Mouse (Mus musculus): ENCODE data around the gene Plcb1. TPM values are rescaled to one million over a fixed set of nuclear protein-coding genes. Genes with fewer than 3 reads are reported as not detected.

Plcb1 gene
- total and polyA plus RNA-seq, 3 experiments: 0.78 to 4.2 (median 3.9) TPM

DNA sequence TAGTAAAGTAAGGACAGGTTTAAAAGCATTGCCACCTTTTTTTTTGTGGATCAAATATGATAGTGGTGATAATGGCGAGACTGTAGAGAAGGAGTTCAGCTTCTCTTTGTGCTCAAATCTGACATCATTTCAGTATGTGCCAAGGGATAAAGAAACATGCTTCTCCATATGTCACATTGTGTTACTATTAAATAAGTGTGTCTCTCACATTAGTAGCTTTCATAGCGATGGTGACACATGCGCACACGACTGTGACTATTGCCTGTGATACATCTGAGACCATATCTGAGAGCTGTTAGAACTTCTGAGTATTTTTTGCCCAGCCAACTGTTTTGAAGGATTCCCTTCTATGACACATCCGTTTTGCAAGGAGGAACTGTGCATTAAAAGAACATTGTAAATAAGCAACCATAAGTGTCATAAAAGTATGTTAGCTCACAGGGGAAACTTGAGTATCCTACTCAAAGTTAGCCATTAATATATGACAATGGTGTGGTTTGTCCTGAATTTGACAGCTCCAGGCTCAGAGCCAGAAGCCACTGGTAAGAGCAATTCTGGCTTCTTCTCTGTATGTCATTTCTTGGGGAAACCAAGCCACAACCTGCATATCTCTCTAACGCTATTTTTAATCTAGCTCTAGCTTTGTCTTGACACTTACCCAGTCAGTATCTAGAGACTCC lies 150.2 kb downstream of the Plcb1 start:
- Histone ChIP-seq H3K27ac (no peak overlapping the region), H3K36me3 (ENCODE audit: control insufficient read depth, insufficient read depth, low read length) (no peaks in the 10 kb centered on the region), H3K9ac (ENCODE audit: low read depth, low read length) (no peak overlapping the region), H3K4me3 (no peak overlapping the region), H3K27me3 (ENCODE audit: control insufficient read depth, insufficient read depth, low read length) (no peaks in the 10 kb centered on the region), H3K79me2 (replicated peaks; ENCODE audit: control insufficient read depth, insufficient read depth, low read length) (no peaks in the 10 kb centered on the region), H3K4me1 (ENCODE audit: control insufficient read depth, insufficient read depth, low read length) (no peaks in the 10 kb centered on the region)
- DNase-seq: no peak
- TF ChIP-seq CTCF (IDR thresholded peaks at IDR 0.05) (no peak), POLR2A (IDR thresholded peaks at IDR 0.05; ENCODE audit: insufficient read depth, low read depth, low read length) (no peak)
- intact Hi-C loops (cut with DNase I): no loop called here
- 83% methylated on average over 6 of the region's 6 CpGs for WGBS

DNA sequence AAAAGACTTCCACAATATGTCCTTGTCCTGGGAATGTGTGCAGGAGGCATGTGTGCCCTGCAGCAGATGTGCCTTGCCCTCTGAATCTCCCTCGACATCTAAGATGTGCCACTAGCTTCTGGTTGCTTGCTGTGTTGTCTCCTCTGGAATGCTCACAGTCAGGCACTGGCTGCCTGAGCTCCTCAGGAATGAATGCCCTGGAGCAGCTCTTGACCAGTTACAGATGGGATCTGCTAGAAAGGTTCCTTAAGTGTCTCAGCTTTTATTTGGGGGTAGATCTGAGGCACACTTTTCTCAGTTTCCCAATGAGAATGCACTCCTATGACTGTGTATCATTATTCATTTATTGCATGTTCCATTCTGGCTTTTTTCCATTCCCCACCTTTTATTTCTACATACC lies 151.8 kb downstream of the Plcb1 start:
- 61% methylated on average over 1 of the region's 1 CpGs for WGBS
- intact Hi-C loops (cut with DNase I): no loop called here
- DNase-seq: no peak
- no peak overlapping the region for H3K4me3 ChIP-seq
- H3K79me2 ChIP-seq (replicated peaks; ENCODE audit: control insufficient read depth, insufficient read depth, low read length): no peaks in the 10 kb centered on the region
- no peak overlapping the region for H3K9ac ChIP-seq (ENCODE audit: low read depth, low read length)
- H3K4me1 ChIP-seq (ENCODE audit: control insufficient read depth, insufficient read depth, low read length): no peaks in the 10 kb centered on the region
- H3K27ac ChIP-seq: no peak overlapping the region
- no peak for TF ChIP-seq POLR2A (IDR thresholded peaks at IDR 0.05; ENCODE audit: insufficient read depth, low read depth, low read length)
- no peak for TF ChIP-seq CTCF (IDR thresholded peaks at IDR 0.05)
- no peak for TF ChIP-seq EP300 (IDR thresholded peaks at IDR 0.05; ENCODE audit: insufficient read depth, low read depth, low read length)
- H3K36me3 ChIP-seq (ENCODE audit: control insufficient read depth, insufficient read depth, low read length): no peaks in the 10 kb centered on the region
- H3K27me3 ChIP-seq (ENCODE audit: control insufficient read depth, insufficient read depth, low read length): no peaks in the 10 kb centered on the region

DNA sequence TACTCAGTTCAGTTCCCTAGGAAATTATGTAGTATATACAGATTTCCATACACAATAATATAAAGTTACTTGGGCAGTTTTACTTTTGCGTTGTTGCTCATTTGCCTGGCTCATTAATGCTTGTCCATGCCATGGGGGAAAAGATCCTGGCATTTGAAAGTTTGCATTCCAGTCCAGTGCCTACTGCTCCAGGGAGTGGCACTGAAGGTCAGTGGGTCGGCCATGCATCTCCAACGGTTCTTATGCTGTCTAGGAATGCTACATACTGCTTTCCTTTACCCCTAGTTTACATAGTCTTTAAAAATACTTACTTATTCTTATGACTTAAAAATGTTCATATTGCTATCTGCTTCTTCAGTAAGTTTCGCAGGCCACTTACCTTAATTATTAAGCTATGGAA lies 156.2 kb downstream of the Plcb1 start:
- WGBS: 87% methylated on average over 4 of the region's 4 CpGs
- intact Hi-C loops (cut with DNase I): no loop called here
- no peak overlapping the region for H3K9ac ChIP-seq (ENCODE audit: low read depth, low read length)
- H3K4me3 ChIP-seq: no peak overlapping the region
- DNase-seq: no peak
- no peaks in the 10 kb centered on the region for H3K36me3 ChIP-seq (ENCODE audit: control insufficient read depth, insufficient read depth, low read length)
- TF ChIP-seq EP300 (IDR thresholded peaks at IDR 0.05; ENCODE audit: insufficient read depth, low read depth, low read length): no peak
- TF ChIP-seq CTCF (IDR thresholded peaks at IDR 0.05): no peak
- H3K4me1 ChIP-seq (ENCODE audit: control insufficient read depth, insufficient read depth, low read length): peaks cover 2% of the 10 kb centered on the region
- H3K27me3 ChIP-seq (ENCODE audit: control insufficient read depth, insufficient read depth, low read length): no peaks in the 10 kb centered on the region
- no peak overlapping the region for H3K27ac ChIP-seq
- H3K79me2 ChIP-seq (replicated peaks; ENCODE audit: control insufficient read depth, insufficient read depth, low read length): no peaks in the 10 kb centered on the region

DNA sequence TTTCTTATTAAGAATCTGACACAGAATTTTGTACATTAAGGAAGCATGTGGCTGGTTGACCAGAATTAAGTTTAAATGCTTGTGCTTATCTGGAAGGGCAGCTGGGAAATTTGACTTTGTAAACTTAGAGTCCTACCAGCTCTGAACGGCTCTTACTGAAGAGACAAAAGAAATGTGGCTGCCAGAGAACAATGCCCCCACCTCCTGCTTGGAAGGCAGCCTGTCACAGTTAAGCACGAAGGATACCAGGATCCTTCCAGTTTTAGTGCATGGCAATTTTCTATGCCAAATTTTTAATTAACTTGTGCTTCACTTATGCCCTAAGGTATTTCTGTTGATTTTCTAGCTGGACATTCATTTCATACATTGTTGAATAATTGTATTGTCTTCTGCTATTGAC lies 157.1 kb downstream of the Plcb1 start:
- Histone ChIP-seq H3K36me3 (ENCODE audit: control insufficient read depth, insufficient read depth, low read length) (no peaks in the 10 kb centered on the region), H3K27me3 (ENCODE audit: control insufficient read depth, insufficient read depth, low read length) (no peaks in the 10 kb centered on the region), H3K9ac (ENCODE audit: low read depth, low read length) (no peak overlapping the region), H3K79me2 (replicated peaks; ENCODE audit: control insufficient read depth, insufficient read depth, low read length) (no peaks in the 10 kb centered on the region), H3K4me3 (no peak overlapping the region), H3K4me1 (ENCODE audit: control insufficient read depth, insufficient read depth, low read length) (peaks cover 2% of the 10 kb centered on the region), H3K27ac (no peak overlapping the region)
- TF ChIP-seq CTCF (IDR thresholded peaks at IDR 0.05): no peak
- TF ChIP-seq EP300 (IDR thresholded peaks at IDR 0.05; ENCODE audit: insufficient read depth, low read depth, low read length): no peak
- TF ChIP-seq POLR2A (IDR thresholded peaks at IDR 0.05; ENCODE audit: insufficient read depth, low read depth, low read length): no peak
- intact Hi-C loops (cut with DNase I): no loop called here
- DNase-seq: no peak
- WGBS: 10% methylated on average over 2 of the region's 2 CpGs

DNA sequence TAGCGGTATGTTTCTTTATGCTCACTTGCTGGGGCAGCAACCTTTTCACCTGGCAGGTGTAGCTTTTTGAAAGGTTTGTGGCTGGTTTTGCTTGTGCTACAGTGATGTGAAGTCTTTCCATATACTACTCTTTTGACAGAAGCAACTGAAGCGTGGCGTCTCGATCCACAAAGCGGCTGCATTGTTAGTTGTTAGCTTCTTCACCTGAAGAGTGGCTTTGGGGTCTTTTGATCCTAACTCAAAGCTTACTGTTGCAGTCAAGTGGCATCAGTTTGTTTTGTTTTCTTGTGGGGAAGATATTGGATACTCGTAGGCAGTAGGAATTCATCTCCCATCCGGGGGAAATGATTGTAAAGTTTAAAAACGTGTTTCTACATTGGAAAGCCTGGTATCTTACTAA lies 160.5 kb downstream of the Plcb1 start:
- Histone ChIP-seq H3K79me2 (replicated peaks; ENCODE audit: control insufficient read depth, insufficient read depth, low read length) (no peaks in the 10 kb centered on the region), H3K27me3 (ENCODE audit: control insufficient read depth, insufficient read depth, low read length) (no peaks in the 10 kb centered on the region), H3K4me3 (no peak overlapping the region), H3K27ac (no peak overlapping the region), H3K9ac (ENCODE audit: low read depth, low read length) (no peak overlapping the region), H3K36me3 (ENCODE audit: control insufficient read depth, insufficient read depth, low read length) (no peaks in the 10 kb centered on the region), H3K4me1 (ENCODE audit: control insufficient read depth, insufficient read depth, low read length) (peaks cover 2% of the 10 kb centered on the region)
- TF ChIP-seq EP300 (IDR thresholded peaks at IDR 0.05; ENCODE audit: insufficient read depth, low read depth, low read length): no peak
- no peak for TF ChIP-seq POLR2A (IDR thresholded peaks at IDR 0.05; ENCODE audit: insufficient read depth, low read depth, low read length)
- TF ChIP-seq CTCF (IDR thresholded peaks at IDR 0.05): no peak
- intact Hi-C loops (cut with DNase I): no loop called here
- WGBS: 89% methylated on average over 8 of the region's 8 CpGs
- DNase-seq: no peak

DNA sequence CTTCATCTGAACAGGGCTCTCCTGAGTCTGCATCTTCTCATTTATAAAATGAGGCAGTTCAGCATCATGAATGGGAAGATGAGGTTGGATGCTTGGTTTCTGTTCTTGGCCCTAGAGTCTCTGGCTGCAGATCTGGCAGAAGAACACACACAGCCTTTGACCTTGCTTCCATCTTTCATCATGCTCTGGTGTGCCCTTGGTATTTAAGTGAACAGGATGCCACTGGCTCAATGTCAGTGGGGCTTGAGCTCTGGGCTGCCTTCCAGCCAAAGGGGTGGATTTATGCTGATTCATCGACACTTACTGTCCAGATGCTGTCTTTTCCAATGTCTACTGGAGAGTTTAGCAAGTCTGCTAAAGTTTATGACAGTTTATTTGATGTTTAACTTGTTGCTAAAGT lies 161.0 kb downstream of the Plcb1 start:
- intact Hi-C loops (cut with DNase I): no loop called here
- no peak overlapping the region for H3K4me3 ChIP-seq

More for the DNA sequence above, 161.0 kb downstream of the Plcb1 start:
- 18% methylated on average over 1 of the region's 1 CpGs for WGBS
- Histone ChIP-seq H3K27ac (no peak overlapping the region), H3K4me1 (ENCODE audit: control insufficient read depth, insufficient read depth, low read length) (peaks cover 2% of the 10 kb centered on the region), H3K9ac (ENCODE audit: low read depth, low read length) (no peak overlapping the region), H3K27me3 (ENCODE audit: control insufficient read depth, insufficient read depth, low read length) (no peaks in the 10 kb centered on the region), H3K79me2 (replicated peaks; ENCODE audit: control insufficient read depth, insufficient read depth, low read length) (no peaks in the 10 kb centered on the region), H3K36me3 (ENCODE audit: control insufficient read depth, insufficient read depth, low read length) (no peaks in the 10 kb centered on the region)
- DNase-seq: peak in 1 of 2 experiments; percentile 40
- TF ChIP-seq CTCF (IDR thresholded peaks at IDR 0.05) (no peak), EP300 (IDR thresholded peaks at IDR 0.05; ENCODE audit: insufficient read depth, low read depth, low read length) (no peak), POLR2A (IDR thresholded peaks at IDR 0.05; ENCODE audit: insufficient read depth, low read depth, low read length) (no peak)
